Mouse (Mus musculus) frontal cortex, postnatal 36 days (tissue): Measurements from ENCODE around the gene Shb.

Experiments
- DNase-seq, 2 experiments: peaks; one replicate each; pipeline ENCODE4 v3.0.0; 2022; ENCODE audit warnings: low spot score in 2 of 2

The Shb gene

GRCm38 (mm10) chr4:45455001-45455400 is 77.3 kb downstream of the Shb start:
- DNase-seq: no peak

- no peak for DNase-seq
Observed at GRCm38 (mm10) chr4:45453271-45453851, 78.9 kb downstream of the Shb start.

- no peak for DNase-seq
Observed at GRCm38 (mm10) chr4:45452569-45453111, 79.6 kb downstream of the Shb start.

GRCm38 (mm10) chr4:45449012-45449411 is 83.3 kb downstream of the Shb start:
- no peak for DNase-seq

- no peak for DNase-seq
Observed at GRCm38 (mm10) chr4:45448481-45448880, 83.8 kb downstream of the Shb start.

GRCm38 (mm10) chr4:45447196-45447595 is 85.1 kb downstream of the Shb start:
- DNase-seq: no peak

- no peak for DNase-seq
Observed at GRCm38 (mm10) chr4:45445235-45445634, 87.0 kb downstream of the Shb start.

- no peak for DNase-seq
Observed at GRCm38 (mm10) chr4:45444813-45445212, 87.5 kb downstream of the Shb start.

- no peak for DNase-seq
Observed at GRCm38 (mm10) chr4:45443652-45444051, 88.6 kb downstream of the Shb start.

- DNase-seq: no peak
Observed at GRCm38 (mm10) chr4:45442237-45442636, 90.0 kb downstream of the Shb start.

- DNase-seq: no peak
Observed at GRCm38 (mm10) chr4:45441778-45442177, 90.5 kb downstream of the Shb start.

- DNase-seq: no peak
Observed at GRCm38 (mm10) chr4:45439281-45439680, 93.0 kb downstream of the Shb start.

- DNase-seq: no peak
Observed at GRCm38 (mm10) chr4:45437010-45437409, 95.3 kb downstream of the Shb start.

GRCm38 (mm10) chr4:45436383-45436913 is 95.8 kb downstream of the Shb start:
- no peak for DNase-seq

- DNase-seq: no peak
Observed at GRCm38 (mm10) chr4:45435899-45436298, 96.4 kb downstream of the Shb start.

GRCm38 (mm10) chr4:45434681-45435080 is 97.6 kb downstream of the Shb start:
- DNase-seq: no peak

GRCm38 (mm10) chr4:45434071-45434470 is 98.2 kb downstream of the Shb start:
- DNase-seq: no peak

GRCm38 (mm10) chr4:45431806-45432205 is 100.5 kb downstream of the Shb start:
- DNase-seq: no peak

- DNase-seq: no peak
Observed at GRCm38 (mm10) chr4:45431316-45431715, 101.0 kb downstream of the Shb start.

- no peak for DNase-seq
Observed at GRCm38 (mm10) chr4:45429451-45429850, 102.8 kb downstream of the Shb start.

- DNase-seq: peak in 1 of 2 experiments; percentile 12
Observed at GRCm38 (mm10) chr4:45426724-45427457, 105.4 kb downstream of the Shb start.

GRCm38 (mm10) chr4:45423406-45423805 is 108.9 kb downstream of the Shb start:
- DNase-seq: no peak

GRCm38 (mm10) chr4:45422640-45423039 is 109.6 kb downstream of the Shb start:
- DNase-seq: no peak
